Mouse (Mus musculus) midbrain, embryonic 14.5 days (tissue): ENCODE measurements around the gene Dock6. TPM values are rescaled to one million over a fixed set of nuclear protein-coding genes. Genes with fewer than 3 reads are reported as not detected.

ENCODE experiments used
- ATAC-seq: fragments of 200-750 bp; cut with Nextera tagmentation; 2 replicates; pipeline ENCODE4 v1.8.0; 2017; ENCODE audit warnings: moderate number of reproducible peaks, moderate library complexity; ENCODE audit not compliant: low FRiP score, low TSS enrichment
- DNase-seq: peaks from one replicate; pipeline ENCODE4 v3.0.0-alpha.2; 2015
- H3K27ac ChIP-seq: fragments of 300-500 bp; sonication (generic); replicated peaks from 2 replicates; pipeline ENCODE4 v1.5.1; 2014; ENCODE audit warnings: mild to moderate bottlenecking, low read depth, low read length, moderate library complexity
- H3K27me3 ChIP-seq: fragments of 300-500 bp; sonication (generic); 2 replicates; pipeline ENCODE4 v1.6.1; 2014; ENCODE audit warnings: low read length, control low read depth, mixed read lengths; ENCODE audit not compliant: control insufficient read depth, insufficient read depth
- H3K36me3 ChIP-seq: fragments of 300-500 bp; sonication (generic); 2 replicates; pipeline ENCODE4 v1.6.1; 2014; ENCODE audit warnings: low read length, control low read depth; ENCODE audit not compliant: control insufficient read depth, insufficient read depth
- H3K4me1 ChIP-seq: fragments of 300-500 bp; sonication (generic); 2 replicates; pipeline ENCODE4 v1.6.1; 2014; ENCODE audit warnings: mild to moderate bottlenecking, antibody characterized with exemption, low read length, control low read depth; ENCODE audit not compliant: control insufficient read depth, insufficient read depth
- H3K4me2 ChIP-seq: fragments of 300-500 bp; sonication (generic); 2 replicates; pipeline ENCODE4 v1.6.1; 2014; ENCODE audit warnings: mild to moderate bottlenecking, low read length, moderate library complexity
- H3K4me3 ChIP-seq: fragments of 300-500 bp; sonication (generic); replicated peaks from 2 replicates; pipeline ENCODE4 v1.5.1; 2014; ENCODE audit warnings: low read depth, low read length
- H3K9ac ChIP-seq: fragments of 300-500 bp; sonication (generic); replicated peaks from 2 replicates; pipeline ENCODE4 v1.6.1; 2014; ENCODE audit warnings: mild to moderate bottlenecking, low read length, moderate library complexity
- H3K9me3 ChIP-seq: fragments of 300-500 bp; sonication (generic); 2 replicates; pipeline ENCODE4 v1.6.1; 2016; ENCODE audit warnings: low read length, control low read depth, mixed read lengths; ENCODE audit not compliant: control insufficient read depth
- WGBS: fragments of 180-500 bp; shearing (Covaris S2); extraction: QIAGEN DNeasy Blood & Tissue Kit; methylation state at CpG from one replicate; pipeline ENCODE4 v1.1.7; 2014; 5-methylcytosine and 5-hydroxymethylcytosine counted together
- microRNA-seq: library from miRNA; unstranded; fragments of <30 nt; microRNA quantifications from one replicate; pipeline ENCODE4, GENCODE M21; 2016
- polyA plus RNA-seq: library from polyadenylated mRNA; unstranded; fragments of >200 nt; fragmentation: Nextera tagmentation; extraction: Ambion mirVana; gene quantifications from 2 replicates; pipeline ENCODE4 v1.2.1, GENCODE M21; 2014

Dock6 gene
- polyA plus RNA-seq, 1 experiment from 2014 or later: 12.7 TPM

DNA sequence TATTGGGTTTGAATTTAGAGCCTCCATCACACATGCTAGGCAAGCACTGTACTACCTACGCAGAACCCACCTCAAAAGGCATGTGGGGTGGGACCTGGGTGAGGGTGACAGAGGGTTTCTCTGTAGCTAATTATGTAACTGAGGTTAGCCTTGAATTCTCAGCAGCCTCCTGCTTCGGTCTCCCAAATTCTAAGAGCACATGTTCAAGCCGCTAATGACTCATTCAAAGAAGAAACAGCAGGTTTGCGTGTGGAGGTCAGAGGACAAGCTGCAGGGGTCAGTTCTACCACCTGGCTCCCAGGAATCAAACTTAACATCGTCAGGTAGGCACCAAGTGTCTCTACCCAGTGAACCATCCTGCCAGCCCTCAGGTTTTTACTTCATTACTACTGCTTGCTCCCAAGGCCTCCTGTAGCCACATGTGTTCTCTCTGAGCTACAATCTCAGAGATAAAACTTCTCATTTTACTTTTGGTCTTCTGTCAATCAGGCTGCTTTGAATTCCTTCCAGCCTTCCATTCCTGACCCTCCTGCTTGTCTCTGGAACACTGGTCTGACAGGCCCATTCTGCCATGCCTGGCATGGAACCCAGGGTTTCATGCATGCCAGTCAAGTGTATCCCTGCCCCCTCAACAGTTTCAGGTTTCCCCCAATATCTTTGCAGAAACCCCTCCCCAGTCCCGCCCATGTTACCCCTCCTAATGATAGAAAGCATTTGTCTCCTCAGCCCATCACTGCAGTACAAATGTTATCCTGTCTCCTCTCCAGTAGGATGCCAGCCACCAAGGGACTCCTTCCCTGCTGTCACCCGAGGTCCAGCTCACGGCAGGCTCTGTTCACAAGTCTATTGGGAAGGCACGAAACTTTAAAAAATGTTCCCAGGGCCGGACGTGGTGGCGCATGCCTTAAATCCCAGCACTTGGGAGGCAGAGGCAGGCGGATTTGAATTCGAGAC lies 93.6 kb downstream of the Dock6 start:
- Histone ChIP-seq H3K27ac (no peak overlapping the region), H3K27me3 (no peaks in the 10 kb centered on the region), H3K4me3 (peak overlapping the region; percentile 56), H3K36me3 (no peaks in the 10 kb centered on the region), H3K4me1 (no peaks in the 10 kb centered on the region), H3K4me2 (peak overlapping the region; percentile 79), H3K9ac (no peak overlapping the region), H3K9me3 (no peaks in the 10 kb centered on the region)
- 60% methylated on average over 14 of the region's 14 CpGs for WGBS
- DNase-seq (no peak), ATAC-seq (no peak)

DNA sequence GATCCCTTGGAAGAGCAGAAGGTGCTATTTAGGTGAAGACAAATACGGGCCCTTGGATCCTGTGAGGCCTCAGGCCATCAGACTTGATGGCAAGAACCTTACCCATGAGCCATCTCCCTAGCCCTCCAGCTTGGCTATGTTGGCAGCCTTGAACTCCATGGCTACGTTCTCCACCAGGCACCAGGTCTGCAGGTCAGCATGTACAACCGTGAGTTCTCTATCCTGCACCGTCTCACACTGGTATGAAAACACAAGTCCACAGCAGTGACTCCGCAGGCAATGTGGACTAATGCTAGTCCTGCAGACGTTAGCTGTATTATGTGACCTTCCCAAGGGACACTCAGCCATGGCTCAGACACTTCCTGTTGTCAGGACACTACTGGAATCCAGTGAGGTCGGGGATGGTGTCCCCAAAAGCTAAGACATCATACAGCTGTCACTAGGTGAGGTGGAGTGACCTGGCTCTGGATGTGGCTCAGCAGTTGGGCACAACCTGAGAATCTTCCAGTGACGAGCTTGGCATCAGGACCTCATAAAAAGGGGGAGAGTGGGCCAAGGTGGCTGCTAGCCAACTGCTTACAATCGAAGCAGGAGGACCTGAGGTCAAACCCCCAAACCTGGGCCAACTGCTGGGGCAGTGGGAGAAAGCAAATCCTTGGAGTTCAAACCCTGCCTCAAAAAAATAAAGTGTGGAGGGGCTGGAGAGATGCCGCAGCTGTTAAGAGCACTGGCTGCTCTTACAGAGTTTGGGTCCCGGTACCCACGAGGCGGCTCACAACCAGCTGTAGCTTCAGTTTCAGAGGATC lies 97.7 kb downstream of the Dock6 start:
- Histone ChIP-seq H3K9me3 (no peaks in the 10 kb centered on the region), H3K9ac (no peak overlapping the region), H3K27me3 (no peaks in the 10 kb centered on the region), H3K4me3 (no peak overlapping the region), H3K4me2 (no peak overlapping the region), H3K4me1 (no peaks in the 10 kb centered on the region), H3K27ac (no peak overlapping the region), H3K36me3 (peaks cover 5% of the 10 kb centered on the region; the same call in 1 of the 2 replicates)
- no peak for ATAC-seq
- WGBS: 86% methylated on average over 13 of the region's 13 CpGs
- DNase-seq: no peak

DNA sequence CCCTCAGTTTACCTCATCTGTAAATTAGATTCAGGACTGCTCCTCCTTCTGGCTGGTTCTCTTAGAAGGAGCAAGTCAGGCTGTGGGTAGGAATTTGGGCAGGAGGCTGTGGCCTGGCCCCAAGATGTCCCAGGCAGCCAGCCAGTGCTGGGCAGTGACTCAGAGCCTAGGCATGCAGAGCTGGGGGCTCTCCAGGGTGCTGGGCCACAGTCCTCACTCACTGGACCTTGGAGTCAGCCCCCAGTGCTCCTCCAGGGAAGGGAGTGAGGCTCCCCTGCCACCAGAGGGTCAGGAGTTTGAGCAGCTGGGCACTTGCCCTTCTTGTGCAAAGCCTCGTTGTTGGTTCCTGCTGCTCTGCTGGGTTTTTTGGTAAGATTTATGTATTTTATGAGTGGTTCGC lies 98.4 kb downstream of the Dock6 start:
- Histone ChIP-seq H3K9me3 (no peaks in the 10 kb centered on the region), H3K4me1 (no peaks in the 10 kb centered on the region), H3K4me2 (no peak overlapping the region), H3K27me3 (no peaks in the 10 kb centered on the region), H3K27ac (no peak overlapping the region), H3K9ac (no peak overlapping the region), H3K36me3 (peaks cover 12% of the 10 kb centered on the region), H3K4me3 (no peak overlapping the region)
- no peak for DNase-seq
- ATAC-seq: no peak
- WGBS: 92% methylated on average over 2 of the region's 2 CpGs

DNA sequence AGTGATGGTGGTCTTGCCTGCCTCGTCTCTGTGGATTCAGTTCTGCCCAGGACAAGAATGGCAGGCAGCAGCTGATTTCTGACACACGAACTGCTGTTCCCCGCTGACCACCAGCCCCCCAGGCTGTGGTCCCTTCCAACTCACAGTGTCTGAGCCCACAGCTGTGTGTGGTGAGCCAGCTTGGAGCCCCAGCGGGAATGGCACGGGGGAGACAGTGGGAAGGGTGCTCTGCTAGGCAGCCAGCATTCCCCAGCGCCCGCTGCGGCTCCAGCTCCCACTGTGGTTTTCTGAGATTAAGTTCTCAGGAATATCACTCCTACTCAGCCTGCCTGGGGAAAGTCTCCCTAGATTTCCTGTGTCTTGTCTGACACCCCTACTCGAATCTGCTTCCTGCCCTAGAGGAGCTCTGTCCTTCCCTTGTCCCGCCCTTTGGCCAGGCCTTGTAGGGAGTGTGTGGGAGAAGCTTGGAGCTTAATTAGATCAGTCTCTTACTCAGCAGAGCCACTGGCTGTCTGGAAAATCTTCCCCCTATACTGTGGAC lies 100.1 kb downstream of the Dock6 start:
- no peaks in the 10 kb centered on the region for H3K27me3 ChIP-seq
- H3K4me3 ChIP-seq: no peak overlapping the region
- no peaks in the 10 kb centered on the region for H3K4me1 ChIP-seq
- peaks cover 29% of the 10 kb centered on the region for H3K36me3 ChIP-seq
- DNase-seq: no peak
- WGBS: 68% methylated on average over 10 of the region's 10 CpGs
- no peak overlapping the region for H3K9ac ChIP-seq
- H3K9me3 ChIP-seq: no peaks in the 10 kb centered on the region
- ATAC-seq: no peak
- H3K27ac ChIP-seq: no peak overlapping the region
- no peak overlapping the region for H3K4me2 ChIP-seq

DNA sequence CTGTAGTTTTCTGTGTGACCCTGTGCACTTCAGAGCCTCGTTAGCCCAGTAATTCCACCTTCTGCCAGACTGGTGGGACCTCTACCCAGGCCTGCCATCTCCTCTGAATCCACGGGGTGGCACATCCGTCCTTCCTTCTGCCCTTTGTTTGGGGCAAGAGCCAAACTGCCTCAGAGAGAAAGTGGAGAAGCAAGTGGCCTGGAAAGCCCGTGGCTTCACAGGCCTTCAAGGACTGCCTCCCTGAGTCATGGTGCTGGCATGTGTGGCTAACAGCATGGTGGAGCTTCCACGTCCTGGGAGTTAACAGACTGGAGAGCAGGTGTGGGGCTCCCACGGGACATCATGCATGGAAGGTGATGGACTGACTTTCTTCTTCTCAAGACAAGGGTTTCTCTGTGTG lies 101.1 kb downstream of the Dock6 start:
- Histone ChIP-seq H3K27me3 (no peaks in the 10 kb centered on the region), H3K9ac (no peak overlapping the region), H3K4me3 (no peak overlapping the region), H3K9me3 (no peaks in the 10 kb centered on the region), H3K4me2 (no peak overlapping the region), H3K36me3 (peaks cover 39% of the 10 kb centered on the region), H3K27ac (no peak overlapping the region), H3K4me1 (no peaks in the 10 kb centered on the region)
- DNase-seq (no peak), ATAC-seq (no peak)
- 76% methylated on average over 6 of the region's 6 CpGs for WGBS

DNA sequence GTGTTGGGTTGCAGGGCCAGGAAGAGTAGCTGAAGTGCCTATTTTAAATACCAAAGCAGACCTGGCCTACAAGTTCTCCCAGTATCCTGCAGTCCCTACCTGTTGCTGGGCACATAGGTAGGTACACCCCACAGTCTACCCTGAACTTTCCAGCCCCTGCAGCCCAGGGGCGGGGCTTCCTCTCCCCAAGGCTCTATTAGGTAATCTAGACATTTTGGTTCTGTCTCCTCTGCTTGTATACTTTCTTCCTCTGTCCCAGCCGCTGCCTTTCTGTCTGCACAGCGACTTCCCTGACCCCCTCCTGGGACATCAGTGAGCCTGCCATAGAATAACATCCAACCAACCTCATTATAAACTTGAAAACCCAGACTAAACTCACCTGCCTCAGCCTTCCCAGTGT lies 102.1 kb downstream of the Dock6 start:
- 81% methylated on average over 3 of the region's 3 CpGs for WGBS
- H3K4me3 ChIP-seq: no peak overlapping the region
- no peaks in the 10 kb centered on the region for H3K27me3 ChIP-seq
- H3K4me2 ChIP-seq: no peak overlapping the region
- ATAC-seq: no peak
- no peak overlapping the region for H3K27ac ChIP-seq
- no peaks in the 10 kb centered on the region for H3K4me1 ChIP-seq
- no peak overlapping the region for H3K9ac ChIP-seq
- no peaks in the 10 kb centered on the region for H3K9me3 ChIP-seq
- H3K36me3 ChIP-seq: peaks cover 48% of the 10 kb centered on the region
- DNase-seq: no peak

Small RNA genes lying within 50 kb of the gene (microRNA-seq; reads per million reads assigned to microRNA genes)
- gene Mir7083: 7.6 reads per million, percentile 31 among the genes with 10 or more reads in this experiment

Other genes starting within 250 kb of the Dock6 start
- gene Smarca4, start 236.5 kb downstream of the Dock6 start, polyA plus RNA-seq: 162 and 179 TPM in 2 replicates
- 8.2 and 9.4 TPM in 2 replicates for gene Ldlr, start 129.2 kb downstream of the Dock6 start, polyA plus RNA-seq
- gene Spc24, start 92.3 kb downstream of the Dock6 start, polyA plus RNA-seq: 19.9 and 21.4 TPM in 2 replicates
- gene Kank2, start 53.9 kb downstream of the Dock6 start, polyA plus RNA-seq: 0.66 and 2.7 TPM in 2 replicates
- gene Angptl8, start 17.1 kb downstream of the Dock6 start, polyA plus RNA-seq: 0.34 TPM in 1 of 2 replicates, not detected in the other
- 9.8 and 10.2 TPM in 2 replicates for gene Rab3d, start 65.6 kb upstream of the Dock6 start, polyA plus RNA-seq
- 5.7 and 7.7 TPM in 2 replicates for gene Ccdc159, start 74.8 kb upstream of the Dock6 start, polyA plus RNA-seq
- gene Tmem205, start 74.9 kb upstream of the Dock6 start, polyA plus RNA-seq: 42.2 and 51.8 TPM in 2 replicates
- 91.3 and 92.2 TPM in 2 replicates for gene Plppr2, start 84.4 kb upstream of the Dock6 start, polyA plus RNA-seq
- 21.5 and 22.8 TPM in 2 replicates for gene Swsap1, start 103.1 kb upstream of the Dock6 start, polyA plus RNA-seq
- gene Epor, start 110.9 kb upstream of the Dock6 start, polyA plus RNA-seq: 0.65 and 2.0 TPM in 2 replicates
- 0.53 and 0.68 TPM in 2 replicates for gene Rgl3, start 136.8 kb upstream of the Dock6 start, polyA plus RNA-seq
- 4.5 and 4.6 TPM in 2 replicates for gene Ccdc151, start 150.0 kb upstream of the Dock6 start, polyA plus RNA-seq
- gene Prkcsh, start 150.2 kb upstream of the Dock6 start, polyA plus RNA-seq: 70.6 and 73.2 TPM in 2 replicates
- 137 and 162 TPM in 2 replicates for gene Elavl3, start 199.4 kb upstream of the Dock6 start, polyA plus RNA-seq
- not detected in 2 replicates for gene Gm49318, start 218.6 kb upstream of the Dock6 start, polyA plus RNA-seq
- 14.7 and 18.1 TPM in 2 replicates for gene Zfp653, start 218.7 kb upstream of the Dock6 start, polyA plus RNA-seq
- 45.6 and 48.5 TPM in 2 replicates for gene Ecsit, start 232.8 kb upstream of the Dock6 start, polyA plus RNA-seq
- 0.58 and 0.61 TPM in 2 replicates for gene Cnn1, start 246.6 kb upstream of the Dock6 start, polyA plus RNA-seq